Mouse (Mus musculus) heart, embryonic 14.5 days (tissue): Measurements from ENCODE around the gene Pard6b. TPM values are rescaled to one million over a fixed set of nuclear protein-coding genes. Genes with fewer than 3 reads are reported as not detected.

Source experiments
- ATAC-seq: fragments of 200-750 bp; cut with Nextera tagmentation; 2 replicates; pipeline ENCODE4 v1.8.0; 2017; ENCODE audit warnings: low read depth, moderate TSS enrichment; ENCODE audit not compliant: insufficient number of reproducible peaks, insufficient read depth, low FRiP score
- H3K27ac ChIP-seq, 2 experiments: fragments of 200-500 bp in 1 of 2; fragments of 300-500 bp in 1 of 2; sonication (generic) in 1 of 2; replicated peaks in 1 of 2; 2 replicates each; pipeline ENCODE4 v1.5.1; 2012 to 2014; ENCODE audit warnings: low read depth in 2 of 2, low read length in 2 of 2, control low read depth in 1 of 2, mild to moderate bottlenecking in 1 of 2, mixed read lengths in 1 of 2; ENCODE audit not compliant: control insufficient read depth in 1 of 2, insufficient read depth in 1 of 2
- H3K27me3 ChIP-seq: fragments of 300-500 bp; sonication (generic); 2 replicates; pipeline ENCODE4 v1.6.1; 2014; ENCODE audit warnings: mild to moderate bottlenecking, low read length, control low read depth; ENCODE audit not compliant: control insufficient read depth, insufficient read depth
- H3K36me3 ChIP-seq: fragments of 300-500 bp; sonication (generic); 2 replicates; pipeline ENCODE4 v1.6.1; 2014; ENCODE audit warnings: mild to moderate bottlenecking, control low read depth, low read length, mixed read lengths; ENCODE audit not compliant: control insufficient read depth, insufficient read depth
- H3K4me1 ChIP-seq, 2 experiments: fragments of 200-500 bp in 1 of 2; fragments of 300-500 bp in 1 of 2; sonication (generic) in 1 of 2; 2 replicates each; pipeline ENCODE4 v1.6.1; 2012 to 2014; ENCODE audit warnings: low read length in 2 of 2, control low read depth in 1 of 2, mixed read lengths in 1 of 2; ENCODE audit not compliant: control insufficient read depth in 2 of 2, insufficient read depth in 2 of 2
- H3K4me2 ChIP-seq: fragments of 300-500 bp; sonication (generic); 2 replicates; pipeline ENCODE4 v1.6.1; 2014; ENCODE audit warnings: mild to moderate bottlenecking, low read length
- H3K4me3 ChIP-seq, 2 experiments: fragments of 200-500 bp in 1 of 2; fragments of 300-500 bp in 1 of 2; sonication (generic) in 1 of 2; 2 replicates each; pipeline ENCODE4 v1.5.1; 2012 to 2014; ENCODE audit warnings: low read length in 2 of 2, mild to moderate bottlenecking in 2 of 2, control low read depth in 1 of 2, low read depth in 1 of 2, moderate library complexity in 1 of 2; ENCODE audit not compliant: control insufficient read depth in 1 of 2, insufficient read depth in 1 of 2
- H3K9ac ChIP-seq: fragments of 300-500 bp; sonication (generic); 2 replicates; pipeline ENCODE4 v1.6.1; 2014; ENCODE audit warnings: mild to moderate bottlenecking, low read length
- H3K9me3 ChIP-seq: fragments of 300-500 bp; sonication (generic); 2 replicates; pipeline ENCODE4 v1.6.1; 2016; ENCODE audit warnings: low read length, control low read depth; ENCODE audit not compliant: control insufficient read depth
- WGBS: fragments of 180-500 bp; shearing (Covaris S2); extraction: QIAGEN DNeasy Blood & Tissue Kit; methylation state at CpG from one replicate; pipeline ENCODE4 v1.1.7; 2014; 5-methylcytosine and 5-hydroxymethylcytosine counted together
- polyA plus RNA-seq: library from polyadenylated mRNA; unstranded; fragments of >200 nt; fragmentation: Nextera tagmentation; extraction: Ambion mirVana; gene quantifications from 2 replicates; pipeline ENCODE4 v1.2.1, GENCODE M21; 2014

The Pard6b gene
- polyA plus RNA-seq, 1 experiment from 2014 or later: 7.7 TPM

DNA sequence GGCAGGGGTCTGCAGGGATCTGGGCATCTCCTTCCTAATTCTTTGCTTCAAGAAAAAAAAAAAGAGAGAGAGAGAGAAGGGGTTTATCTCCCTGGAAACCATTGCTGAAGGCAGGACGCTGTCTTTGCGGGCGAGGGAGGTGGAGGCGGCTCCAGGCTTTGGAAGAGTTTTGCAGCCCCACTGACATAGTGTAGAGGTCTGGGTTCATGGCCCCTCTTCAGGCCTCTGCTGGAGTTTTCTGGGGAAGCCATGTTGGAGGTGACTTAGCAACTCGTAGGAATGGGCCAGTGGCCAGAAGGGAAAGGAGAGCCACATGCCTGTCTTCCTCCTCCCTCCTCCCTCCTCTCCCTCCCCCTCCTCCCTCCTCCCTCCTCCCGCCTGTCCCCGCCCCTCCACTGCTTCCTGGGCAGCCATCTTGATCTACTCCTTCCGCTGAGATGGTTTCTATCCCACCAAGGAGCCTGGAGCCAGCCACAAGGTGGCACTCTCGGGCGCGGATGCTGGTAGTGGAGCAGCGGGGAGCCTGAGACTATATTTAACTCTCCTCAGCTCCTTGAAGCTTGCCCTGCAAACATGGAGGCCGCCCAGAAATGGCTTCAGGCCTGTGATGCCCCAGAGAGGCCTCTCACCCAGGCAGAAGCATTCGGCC, 47.5 kb downstream of the Pard6b start:
- Histone ChIP-seq H3K36me3 (no peaks in the 10 kb centered on the region), H3K4me2 (no peak overlapping the region), H3K4me1 (peaks cover 33% of the 10 kb centered on the region in 2 experiments), H3K4me3 (no peak overlapping the region), H3K27ac (peak overlapping the region; percentile 34 to 42; a peak in 3 of 4 replicates), H3K9me3 (no peaks in the 10 kb centered on the region), H3K9ac (no peak overlapping the region), H3K27me3 (no peaks in the 10 kb centered on the region)
- peak; percentile 68; the same call in 1 of the 2 replicates for ATAC-seq
- 30% methylated on average over 12 of the region's 14 CpGs for WGBS

GRCm38 (mm10) chr2:168130046-168130445, 49.2 kb downstream of the Pard6b start:
- no peak for ATAC-seq
- H3K9me3 ChIP-seq: no peaks in the 10 kb centered on the region
- H3K27me3 ChIP-seq: no peaks in the 10 kb centered on the region
- H3K4me3 ChIP-seq: no peak overlapping the region
- H3K36me3 ChIP-seq: no peaks in the 10 kb centered on the region
- H3K9ac ChIP-seq: no peak overlapping the region
- H3K4me1 ChIP-seq: peaks cover 16 to 20% of the 10 kb centered on the region in 2 experiments
- 56% methylated on average over 3 of the region's 3 CpGs for WGBS
- no peak overlapping the region; a peak in 1 of 4 replicates for H3K27ac ChIP-seq
- no peak overlapping the region for H3K4me2 ChIP-seq

GRCm38 (mm10) chr2:168137161-168137560, 56.4 kb downstream of the Pard6b start:
- H3K27me3 ChIP-seq: no peaks in the 10 kb centered on the region
- no peak overlapping the region for H3K4me2 ChIP-seq
- H3K36me3 ChIP-seq: no peaks in the 10 kb centered on the region
- 69% methylated on average over 15 of the region's 15 CpGs for whole genome bisulfite sequencing
- H3K4me1 ChIP-seq: no peaks in the 10 kb centered on the region
- H3K9ac ChIP-seq: no peak overlapping the region
- H3K9me3 ChIP-seq: no peaks in the 10 kb centered on the region
- H3K27ac ChIP-seq: no peak overlapping the region
- H3K4me3 ChIP-seq: no peak overlapping the region
- ATAC-seq: no peak

DNA sequence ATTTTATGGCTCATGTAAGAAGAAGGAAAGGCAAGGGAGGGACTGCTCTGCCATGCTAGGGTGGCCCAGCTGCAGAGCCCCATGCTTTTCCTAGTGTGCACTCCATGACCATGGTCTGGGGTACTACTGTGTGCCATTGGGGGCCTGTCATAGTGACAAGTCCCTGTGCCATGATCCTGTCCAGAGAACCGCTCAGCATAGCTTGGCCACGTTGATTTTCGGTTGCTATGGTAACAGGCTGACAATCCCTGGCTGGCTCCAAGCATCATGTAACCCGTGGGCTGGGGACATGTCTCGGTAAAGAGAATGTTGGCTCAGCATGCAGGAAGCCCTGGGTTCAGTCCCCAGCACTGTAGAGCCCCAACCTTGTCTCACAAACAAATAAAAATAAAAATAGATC, 63.0 kb downstream of the Pard6b start:
- Histone ChIP-seq H3K27ac (no peak overlapping the region), H3K36me3 (no peaks in the 10 kb centered on the region), H3K4me3 (no peak overlapping the region), H3K9ac (no peak overlapping the region), H3K27me3 (no peaks in the 10 kb centered on the region), H3K9me3 (no peaks in the 10 kb centered on the region), H3K4me1 (peaks cover 12% of the 10 kb centered on the region in 2 experiments), H3K4me2 (no peak overlapping the region)
- 47% methylated on average over 5 of the region's 5 CpGs for WGBS
- ATAC-seq: no peak

DNA sequence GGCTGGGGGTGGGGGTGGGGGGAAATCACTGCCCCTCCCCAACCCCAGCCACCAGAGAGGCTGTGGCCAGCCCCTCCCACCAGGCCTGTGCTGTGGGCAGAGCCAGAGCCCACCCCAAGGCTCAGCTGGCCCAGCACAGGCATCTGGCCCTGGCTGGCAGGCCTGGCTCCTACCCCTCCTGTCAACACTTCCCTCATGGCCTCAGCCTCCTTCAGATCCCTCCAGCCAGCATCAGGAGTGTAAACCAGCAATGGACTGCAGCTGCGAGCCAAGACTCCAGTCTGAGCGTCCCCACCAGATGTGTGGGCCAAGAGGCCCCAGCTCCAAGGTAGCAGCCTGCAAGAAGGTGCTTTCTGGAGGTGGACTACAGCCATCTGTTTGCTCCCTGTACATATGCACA, 64.6 kb downstream of the Pard6b start:
- Histone ChIP-seq H3K27me3 (no peaks in the 10 kb centered on the region), H3K4me2 (no peak overlapping the region), H3K9ac (no peak overlapping the region), H3K36me3 (no peaks in the 10 kb centered on the region), H3K4me3 (no peak overlapping the region), H3K27ac (peak overlapping the region; percentile 66 to 67), H3K9me3 (no peaks in the 10 kb centered on the region), H3K4me1 (peaks cover 12% of the 10 kb centered on the region in 2 experiments)
- peak; percentile 82 for ATAC-seq
- 9% methylated on average over 2 of the region's 2 CpGs for whole genome bisulfite sequencing

GRCm38 (mm10) chr2:168147722-168148432, 67.1 kb downstream of the Pard6b start:
- Histone ChIP-seq H3K4me1 (peaks cover 12% of the 10 kb centered on the region in 2 experiments), H3K9me3 (no peaks in the 10 kb centered on the region), H3K36me3 (no peaks in the 10 kb centered on the region), H3K9ac (no peak overlapping the region), H3K4me3 (no peak overlapping the region), H3K4me2 (no peak overlapping the region), H3K27me3 (no peaks in the 10 kb centered on the region), H3K27ac (no peak overlapping the region)
- no peak for ATAC-seq
- WGBS: 79% methylated on average over 22 of the region's 22 CpGs

GRCm38 (mm10) chr2:168149241-168149640, 68.4 kb downstream of the Pard6b start:
- Histone ChIP-seq H3K4me1 (peaks cover 17% of the 10 kb centered on the region in 2 experiments), H3K36me3 (no peaks in the 10 kb centered on the region), H3K4me3 (no peak overlapping the region), H3K9ac (no peak overlapping the region), H3K27me3 (no peaks in the 10 kb centered on the region), H3K9me3 (no peaks in the 10 kb centered on the region), H3K4me2 (no peak overlapping the region), H3K27ac (no peak overlapping the region)
- WGBS: 87% methylated on average over 8 of the region's 8 CpGs
- ATAC-seq: no peak
